Mouse (Mus musculus): Measurements from ENCODE around the gene Stard5. TPM values are rescaled to one million over a fixed set of nuclear protein-coding genes. Genes with fewer than 3 reads are reported as not detected.

The Stard5 gene
- polyA plus RNA-seq, 1 experiment: 48.8 TPM

- DNase-seq (ENCODE audit: low spot score): no peak
Measured at GRCm38 (mm10) chr7:83632682-83633120, 942 bp downstream of the Stard5 start.

GRCm38 (mm10) chr7:83633856-83634255 is 2.1 kb downstream of the Stard5 start:
- DNase-seq (ENCODE audit: low spot score): no peak

GRCm38 (mm10) chr7:83635726-83636125 is 4.0 kb downstream of the Stard5 start:
- DNase-seq (ENCODE audit: low spot score): no peak

- no peak for DNase-seq (ENCODE audit: low spot score)
Measured at GRCm38 (mm10) chr7:83636425-83636824, 4.7 kb downstream of the Stard5 start.

GRCm38 (mm10) chr7:83637781-83638583 is 6.2 kb downstream of the Stard5 start:
- DNase-seq (ENCODE audit: low spot score): no peak

- DNase-seq (ENCODE audit: low spot score): no peak
Measured at GRCm38 (mm10) chr7:83639084-83639483, 7.3 kb downstream of the Stard5 start.

- DNase-seq (ENCODE audit: low spot score): no peak
Measured at GRCm38 (mm10) chr7:83640581-83640980, 8.8 kb downstream of the Stard5 start.

GRCm38 (mm10) chr7:83641163-83641562 is 9.4 kb downstream of the Stard5 start:
- no peak for DNase-seq (ENCODE audit: low spot score)

GRCm38 (mm10) chr7:83643581-83643980 is 11.8 kb downstream of the Stard5 start:
- no peak for DNase-seq (ENCODE audit: low spot score)

- no peak for DNase-seq (ENCODE audit: low spot score)
Measured at GRCm38 (mm10) chr7:83644761-83645160, 13.0 kb downstream of the Stard5 start.

- no peak for DNase-seq (ENCODE audit: low spot score)
Measured at GRCm38 (mm10) chr7:83645476-83645875, 13.7 kb downstream of the Stard5 start.

- no peak for DNase-seq (ENCODE audit: low spot score)
Measured at GRCm38 (mm10) chr7:83648807-83649206, 17.0 kb downstream of the Stard5 start.

GRCm38 (mm10) chr7:83650638-83651037 is 18.9 kb downstream of the Stard5 start:
- DNase-seq (ENCODE audit: low spot score): no peak

- DNase-seq (ENCODE audit: low spot score): no peak
Measured at GRCm38 (mm10) chr7:83652498-83652897, 20.7 kb downstream of the Stard5 start.

GRCm38 (mm10) chr7:83653605-83654051 is 21.9 kb downstream of the Stard5 start:
- DNase-seq (ENCODE audit: low spot score): no peak

- DNase-seq (ENCODE audit: low spot score): no peak
Measured at GRCm38 (mm10) chr7:83654196-83654595, 22.4 kb downstream of the Stard5 start.

GRCm38 (mm10) chr7:83654938-83655630 is 23.3 kb downstream of the Stard5 start:
- no peak for DNase-seq (ENCODE audit: low spot score)

GRCm38 (mm10) chr7:83658716-83659115 is 27.0 kb downstream of the Stard5 start:
- DNase-seq (ENCODE audit: low spot score): no peak

GRCm38 (mm10) chr7:83659159-83660065 is 27.7 kb downstream of the Stard5 start:
- DNase-seq (ENCODE audit: low spot score): no peak

GRCm38 (mm10) chr7:83660273-83660691 is 28.5 kb downstream of the Stard5 start:
- no peak for DNase-seq (ENCODE audit: low spot score)

GRCm38 (mm10) chr7:83661031-83661430 is 29.3 kb downstream of the Stard5 start:
- no peak for DNase-seq (ENCODE audit: low spot score)

GRCm38 (mm10) chr7:83661763-83662162 is 30.0 kb downstream of the Stard5 start:
- no peak for DNase-seq (ENCODE audit: low spot score)
